In the genomic region with DNA sequence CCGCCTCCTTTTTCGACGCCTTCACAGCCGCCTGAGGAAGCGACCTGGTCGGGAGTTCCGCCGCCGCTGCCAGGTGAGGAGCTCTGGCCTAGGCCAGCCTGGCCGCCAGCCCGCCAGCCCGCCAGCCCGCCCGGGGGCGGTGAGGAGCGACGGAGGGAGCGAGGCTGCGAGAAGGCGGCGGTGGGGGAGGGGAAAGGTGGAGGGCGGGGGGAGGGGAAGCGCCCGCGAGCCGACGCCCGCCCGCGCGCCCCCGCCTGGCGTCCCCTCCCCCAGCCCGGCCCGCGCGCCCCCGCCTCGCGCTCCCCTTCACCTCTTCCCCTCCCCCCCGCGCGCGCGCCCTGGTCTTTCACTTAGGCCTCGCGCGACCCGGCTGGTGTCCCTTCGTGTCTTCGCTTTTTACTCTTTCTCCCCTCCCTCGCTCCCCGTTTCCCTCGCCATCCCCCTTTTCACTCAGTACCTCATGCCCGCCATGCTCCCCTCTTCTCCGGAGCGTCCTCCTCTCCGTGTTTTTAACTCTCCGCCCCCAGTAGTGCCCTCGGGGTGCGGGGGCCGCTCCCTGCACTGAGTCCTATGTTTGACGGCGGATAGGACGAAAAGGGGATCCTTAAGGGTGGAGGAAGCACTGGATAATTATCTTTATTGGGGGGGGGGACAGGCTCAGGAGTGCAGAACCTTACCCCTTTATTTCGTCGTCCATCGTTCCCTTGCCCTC, we compare ENCODE assay signal across 8 mouse cellular contexts. TPM values are rescaled to one million over a fixed set of nuclear protein-coding genes. Genes with fewer than 3 reads are reported as not detected.
DNase-seq lines count a peak whose midpoint lies in the region; ATAC-seq and TF ChIP-seq lines count a peak whose summit lies in the region.

No protein-coding gene starts in this region.

- peak overlapping the region; percentile 74 for H3K4me2 ChIP-seq in heart, embryonic 15.5 days
- H3K4me2 ChIP-seq in lung, embryonic 16.5 days (ENCODE audit: low read depth, low read length), result peak overlapping the region; percentile 87

- no peaks in the 10 kb centered on the region; a peak in 1 of 4 replicates for H3K4me1 ChIP-seq in ES-E14 (ENCODE audit: control insufficient read depth in 2 of 2, insufficient read depth in 2 of 2, low read length in 2 of 2, poor library complexity in 1 of 2)
- H3K4me1 ChIP-seq in bone marrow, adult 2 months (ENCODE audit: control insufficient read depth, insufficient read depth, low read length), result no peaks in the 10 kb centered on the region; the same call in 1 of the 2 replicates
- H3K4me1 ChIP-seq in embryonic fibroblast, embryonic 13.5 days (ENCODE audit: control insufficient read depth, insufficient read depth, low read length), result peaks cover 2% of the 10 kb centered on the region; the same call in 1 of the 2 replicates
- H3K4me1 ChIP-seq in heart, embryonic 15.5 days (replicated peaks), result peaks cover 38% of the 10 kb centered on the region
- peaks cover 24% of the 10 kb centered on the region for H3K4me1 ChIP-seq in lung, embryonic 16.5 days (replicated peaks; ENCODE audit: control insufficient read depth, insufficient read depth, low read length)

- peak overlapping the region; percentile 100 for H3K27ac ChIP-seq in ES-E14 (ENCODE audit: insufficient read depth, low read depth, low read length, poor library complexity, severe bottlenecking)
- peak overlapping the region; percentile 80 for H3K27ac ChIP-seq in bone marrow, adult 2 months (ENCODE audit: control insufficient read depth, insufficient read depth, low read depth, low read length, poor library complexity)
- peak overlapping the region; percentile 90 for H3K27ac ChIP-seq in embryonic fibroblast, embryonic 13.5 days (ENCODE audit: insufficient read depth, low read length)
- H3K27ac ChIP-seq in heart, embryonic 15.5 days, result peak overlapping the region; percentile 97
- peak overlapping the region; percentile 97 for H3K27ac ChIP-seq in lung, embryonic 16.5 days (ENCODE audit: low read length)

- no peaks in the 10 kb centered on the region for H3K27me3 ChIP-seq in heart, embryonic 15.5 days
- H3K27me3 ChIP-seq in lung, embryonic 16.5 days (ENCODE audit: control insufficient read depth, insufficient read depth, low read depth, low read length), result no peaks in the 10 kb centered on the region

- H3K9ac ChIP-seq in ES-E14 (ENCODE audit: insufficient read depth, low read depth, low read length, poor library complexity, severe bottlenecking), result peak overlapping the region; percentile 100
- H3K9ac ChIP-seq in heart, embryonic 15.5 days, result peak overlapping the region; percentile 95
- H3K9ac ChIP-seq in lung, embryonic 16.5 days (ENCODE audit: low read length), result peak overlapping the region; percentile 92

- DNase-seq in ES-E14 (ENCODE audit: low read depth, low spot score), result peak; percentile 69
- peak; percentile 16 to 28 for DNase-seq in layer of hippocampus, adult 18-20 months (ENCODE audit: low spot score in 2 of 2)
- DNase-seq in retina, postnatal 7 days (ENCODE audit: low read depth, low spot score), result peak; percentile 62

- peak overlapping the region; percentile 99 for H3K4me3 ChIP-seq in ES-E14 (ENCODE audit: insufficient read depth in 1 of 2, low read depth in 1 of 2, low read length in 2 of 2, poor library complexity in 1 of 2, severe bottlenecking in 1 of 2)
- peak overlapping the region; percentile 91 for H3K4me3 ChIP-seq in bone marrow, adult 2 months (replicated peaks; ENCODE audit: control insufficient read depth, low read depth, low read length)
- H3K4me3 ChIP-seq in embryonic fibroblast, embryonic 13.5 days (ENCODE audit: insufficient read depth, low read length), result peak overlapping the region; percentile 98
- H3K4me3 ChIP-seq in heart, embryonic 15.5 days, result peak overlapping the region; percentile 93
- H3K4me3 ChIP-seq in lung, embryonic 16.5 days (ENCODE audit: low read length), result peak overlapping the region; percentile 89

- H3K36me3 ChIP-seq in ES-E14 (ENCODE audit: control insufficient read depth, insufficient read depth, low read length, poor library complexity, severe bottlenecking), result no peaks in the 10 kb centered on the region
- no peaks in the 10 kb centered on the region for H3K36me3 ChIP-seq in heart, embryonic 15.5 days
- no peaks in the 10 kb centered on the region for H3K36me3 ChIP-seq in lung, embryonic 16.5 days (ENCODE audit: control insufficient read depth, insufficient read depth, low read length)

- no peak for TF ChIP-seq CTCF in bone marrow, adult 2 months (IDR thresholded peaks at IDR 0.05; ENCODE audit: control insufficient read depth, insufficient read depth, low read length)
- no peak for TF ChIP-seq CTCF in embryonic fibroblast, embryonic 13.5 days (IDR thresholded peaks at IDR 0.05; ENCODE audit: borderline replicate concordance, insufficient read depth, low read length)

- ATAC-seq in heart, embryonic 15.5 days (replicated peaks; ENCODE audit: insufficient number of reproducible peaks, insufficient read depth, low FRiP score, low read depth), result peak; percentile 12
- ATAC-seq in lung, embryonic 16.5 days (ENCODE audit: low read depth), result peak; percentile 29
- no peak for ATAC-seq in activated CD4-positive, CD25-positive, alpha-beta regulatory T cell, adult 4 months

- H3K9me3 ChIP-seq in ES-E14 (ENCODE audit: control insufficient read depth, insufficient read depth, low read depth, low read length), result no peaks in the 10 kb centered on the region
- H3K9me3 ChIP-seq in heart, embryonic 15.5 days (replicated peaks), result no peaks in the 10 kb centered on the region
- no peaks in the 10 kb centered on the region for H3K9me3 ChIP-seq in lung, embryonic 16.5 days (ENCODE audit: control insufficient read depth, low read length)

- in situ Hi-C loops in ES-E14 (cut with MboI; ENCODE audit: low sequenced_read_pairs in 2 of 2, unreplicated experiment in 2 of 2), result no loop called here

- WGBS in bone marrow, adult 2 months, result under 1% methylated on average over 58 of the region's 68 CpGs
- under 1% methylated on average over 27 of the region's 68 CpGs for WGBS in heart, embryonic 15.5 days
- WGBS in lung, embryonic 16.5 days, result under 1% methylated on average over 34 of the region's 68 CpGs

- TF ChIP-seq POLR2A in bone marrow, adult 2 months (IDR thresholded peaks at IDR 0.05; ENCODE audit: borderline replicate concordance, control insufficient read depth, low read depth, low read length), result no peak
- TF ChIP-seq POLR2A in embryonic fibroblast, embryonic 13.5 days (IDR thresholded peaks at IDR 0.05; ENCODE audit: low read depth, low read length), result peak; percentile 31; the same call in 1 of the 2 replicates

RNA-seq across cellular contexts. Expression of a gene that starts 0.5 kb away (rescaled TPM):
- 17.9 and 20.9 TPM in 2 replicates for total RNA-seq in ES-E14 (2012; rRNA removed)
- 13.9 and 17.5 TPM in 2 replicates for polyA plus RNA-seq in bone marrow, adult 2 months (2011; ENCODE audit: insufficient read depth, insufficient read length, low replicate concordance, missing spikeins)
- 63.1 and 70.0 TPM in 2 replicates for polyA plus RNA-seq in embryonic fibroblast, embryonic 13.5 days (2011; ENCODE audit: insufficient read length, low read depth, missing spikeins)
- 7.1 and 9.5 TPM in 2 replicates for polyA plus RNA-seq in heart, embryonic 15.5 days (2015; fragmentation: Nextera tagmentation; extraction: Ambion mirVana)
- 100 to 1,000 TPM; 104 to 106 TPM for total RNA-seq in layer of hippocampus, adult 18-20 months (2021)
- 11.3 and 11.4 TPM in 2 replicates for polyA plus RNA-seq in lung, embryonic 16.5 days (2015; fragmentation: Nextera tagmentation; extraction: Ambion mirVana)
- polyA plus RNA-seq in activated CD4-positive, CD25-positive, alpha-beta regulatory T cell, adult 4 months (2017; shearing (Covaris generic)), result 10 to 100 TPM; 20.3 to 21.3 TPM

RNA-seq across cellular contexts. Expression of a gene that starts 28.5 kb away (rescaled TPM):
- 4.1 and 8.2 TPM in 2 replicates for total RNA-seq in ES-E14 (2012; rRNA removed)
- polyA plus RNA-seq in bone marrow, adult 2 months (2011; ENCODE audit: insufficient read depth, insufficient read length, low replicate concordance, missing spikeins), result 24.7 and 68.6 TPM in 2 replicates
- polyA plus RNA-seq in embryonic fibroblast, embryonic 13.5 days (2011; ENCODE audit: insufficient read length, low read depth, missing spikeins), result 6.8 and 10.3 TPM in 2 replicates
- 4.6 and 6.9 TPM in 2 replicates for polyA plus RNA-seq in heart, embryonic 15.5 days (2015; fragmentation: Nextera tagmentation; extraction: Ambion mirVana)
- 10 to 100 TPM; 30.1 to 31.9 TPM for total RNA-seq in layer of hippocampus, adult 18-20 months (2021)
- polyA plus RNA-seq in lung, embryonic 16.5 days (2015; fragmentation: Nextera tagmentation; extraction: Ambion mirVana), result 3.6 and 3.7 TPM in 2 replicates
- 10 to 100 TPM; 15.8 to 25.5 TPM for polyA plus RNA-seq in activated CD4-positive, CD25-positive, alpha-beta regulatory T cell, adult 4 months (2017; shearing (Covaris generic))

RNA-seq across cellular contexts. Expression of a gene that starts 39.5 kb away (rescaled TPM):
- 9.8 and 11.8 TPM in 2 replicates for total RNA-seq in ES-E14 (2012; rRNA removed)
- 45.5 and 67.3 TPM in 2 replicates for polyA plus RNA-seq in bone marrow, adult 2 months (2011; ENCODE audit: insufficient read depth, insufficient read length, low replicate concordance, missing spikeins)
- 29.5 and 34.3 TPM in 2 replicates for polyA plus RNA-seq in embryonic fibroblast, embryonic 13.5 days (2011; ENCODE audit: insufficient read length, low read depth, missing spikeins)
- 10.8 and 15.9 TPM in 2 replicates for polyA plus RNA-seq in heart, embryonic 15.5 days (2015; fragmentation: Nextera tagmentation; extraction: Ambion mirVana)
- 10 to 100 TPM; 36.4 to 45.7 TPM for total RNA-seq in layer of hippocampus, adult 18-20 months (2021)
- polyA plus RNA-seq in lung, embryonic 16.5 days (2015; fragmentation: Nextera tagmentation; extraction: Ambion mirVana), result 25.5 and 28.4 TPM in 2 replicates
- polyA plus RNA-seq in activated CD4-positive, CD25-positive, alpha-beta regulatory T cell, adult 4 months (2017; shearing (Covaris generic)), result 10 to 100 TPM; 33.2 to 42.9 TPM

RNA-seq across cellular contexts. Expression of a gene that starts 45.5 kb away (rescaled TPM):
- total RNA-seq in ES-E14 (2012; rRNA removed), result 88.4 and 115 TPM in 2 replicates
- 11.6 and 29.3 TPM in 2 replicates for polyA plus RNA-seq in bone marrow, adult 2 months (2011; ENCODE audit: insufficient read depth, insufficient read length, low replicate concordance, missing spikeins)
- 253 and 312 TPM in 2 replicates for polyA plus RNA-seq in embryonic fibroblast, embryonic 13.5 days (2011; ENCODE audit: insufficient read length, low read depth, missing spikeins)
- 76.0 and 86.2 TPM in 2 replicates for polyA plus RNA-seq in heart, embryonic 15.5 days (2015; fragmentation: Nextera tagmentation; extraction: Ambion mirVana)
- total RNA-seq in layer of hippocampus, adult 18-20 months (2021), result 10 to 100 TPM; 39.0 to 45.3 TPM
- polyA plus RNA-seq in lung, embryonic 16.5 days (2015; fragmentation: Nextera tagmentation; extraction: Ambion mirVana), result 105 and 110 TPM in 2 replicates
- polyA plus RNA-seq in activated CD4-positive, CD25-positive, alpha-beta regulatory T cell, adult 4 months (2017; shearing (Covaris generic)), result 10 to 100 TPM; 48.5 to 65.9 TPM

RNA-seq across cellular contexts. Expression of a gene that starts 50.2 kb away (rescaled TPM):
- total RNA-seq in ES-E14 (2012; rRNA removed), result 2.3 and 4.8 TPM in 2 replicates
- not detected in 2 replicates for polyA plus RNA-seq in bone marrow, adult 2 months (2011; ENCODE audit: insufficient read depth, insufficient read length, low replicate concordance, missing spikeins)
- 2.0 and 2.3 TPM in 2 replicates for polyA plus RNA-seq in embryonic fibroblast, embryonic 13.5 days (2011; ENCODE audit: insufficient read length, low read depth, missing spikeins)
- 2.2 and 3.0 TPM in 2 replicates for polyA plus RNA-seq in heart, embryonic 15.5 days (2015; fragmentation: Nextera tagmentation; extraction: Ambion mirVana)
- under 1 TPM in 1 of 2 experiments, not detected in 1; 0.41 TPM for total RNA-seq in layer of hippocampus, adult 18-20 months (2021)
- polyA plus RNA-seq in lung, embryonic 16.5 days (2015; fragmentation: Nextera tagmentation; extraction: Ambion mirVana), result 5.8 TPM in 2 replicates
- polyA plus RNA-seq in activated CD4-positive, CD25-positive, alpha-beta regulatory T cell, adult 4 months (2017; shearing (Covaris generic)), result not detected
